Mouse (Mus musculus) lung, adult 2 months (tissue): ENCODE data around the gene Nudcd3.

Experiments
- CTCF ChIP-seq: fragments of 200-500 bp; IDR thresholded peaks from 2 replicates; pipeline ENCODE4 v1.5.1; 2011; ENCODE audit warnings: mild to moderate bottlenecking, low read length, control low read depth; ENCODE audit not compliant: insufficient read depth
- POLR2A ChIP-seq: fragments of 200-500 bp; IDR thresholded peaks from 2 replicates; pipeline ENCODE4 v1.6.1; 2011; ENCODE audit warnings: low read depth, mild to moderate bottlenecking, control low read depth, low read length, borderline replicate concordance; ENCODE audit errors: extremely low read depth

DNA sequence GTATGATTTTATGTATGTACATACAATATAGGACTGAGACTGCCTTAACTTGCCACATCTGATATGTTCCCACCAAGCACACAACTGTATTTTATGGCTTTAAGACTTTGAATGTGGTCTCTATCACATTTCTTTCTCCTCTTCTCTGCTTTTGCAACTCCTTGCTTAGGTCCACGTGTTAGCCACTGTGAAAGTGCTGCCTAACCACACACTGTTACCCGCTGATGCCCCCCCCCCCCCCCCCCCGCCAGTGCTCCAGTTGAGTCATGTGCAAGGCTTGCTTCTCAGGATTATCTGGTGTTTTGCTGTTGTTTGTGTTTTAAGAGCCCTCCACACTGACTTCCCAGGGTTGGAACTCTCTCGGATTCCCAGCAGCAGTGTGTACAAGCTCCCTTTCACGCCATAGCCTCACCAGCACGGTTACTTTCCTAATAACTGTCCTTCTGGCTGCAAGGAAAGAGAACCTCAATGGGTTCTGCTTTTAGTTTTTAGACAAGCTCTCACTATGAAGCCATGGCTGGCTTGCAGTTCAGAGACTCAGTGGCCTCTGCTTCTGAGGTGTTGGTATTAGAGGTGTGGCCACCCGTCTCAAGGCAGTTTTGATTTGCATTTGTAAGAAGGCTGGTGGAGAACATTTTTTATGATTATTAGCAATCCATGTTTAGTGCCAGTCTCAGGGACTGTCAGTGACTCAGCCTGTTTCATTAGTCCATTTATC lies 61.8 kb downstream of the Nudcd3 start:
- no peak for TF ChIP-seq CTCF
- no peak for TF ChIP-seq POLR2A
